Mouse (Mus musculus): Measurements from ENCODE around the gene Tomm70a. TPM values are rescaled to one million over a fixed set of nuclear protein-coding genes. Genes with fewer than 3 reads are reported as not detected.
"Not testable (repeated sequence)": the region's sequence is repeated elsewhere in the genome, so short reads cannot be mapped to it uniquely, and the experiment has no call there.

Tomm70a gene
- polyA plus RNA-seq, 1 experiment from 2014 or later: 30.7 TPM

- 86% methylated on average over 6 of the region's 6 CpGs for WGBS (ENCODE audit: insufficient replicate concordance)
- no peaks in the 10 kb centered on the region for H3K9me3 ChIP-seq (replicated peaks)
- no peak for DNase-seq
- peaks cover 9% of the 10 kb centered on the region for H3K4me1 ChIP-seq (replicated peaks)
- no peak for ATAC-seq (ENCODE audit: low read depth)
- H3K27ac ChIP-seq: no peak overlapping the region
- no peak overlapping the region for H3K9ac ChIP-seq
- H3K27me3 ChIP-seq: no peaks in the 10 kb centered on the region
- peaks cover 15% of the 10 kb centered on the region; the same call in 1 of the 2 replicates for H3K36me3 ChIP-seq
- no peak overlapping the region for H3K4me2 ChIP-seq
- no peak overlapping the region for H3K4me3 ChIP-seq (replicated peaks)
Observed at GRCm38 (mm10) chr16:57171570-57171969, 50.1 kb downstream of the Tomm70a start.

- not testable (repeated sequence) for H3K4me1 ChIP-seq (replicated peaks); DNase-seq; H3K9me3 ChIP-seq (replicated peaks); H3K4me3 ChIP-seq (replicated peaks); ATAC-seq (ENCODE audit: low read depth); H3K27me3 ChIP-seq; H3K27ac ChIP-seq; H3K9ac ChIP-seq; H3K4me2 ChIP-seq
- H3K36me3 ChIP-seq: peaks cover 19% of the 10 kb centered on the region
Observed at GRCm38 (mm10) chr16:57174480-57174879, 53.0 kb downstream of the Tomm70a start.

GRCm38 (mm10) chr16:57175751-57176150, 54.2 kb downstream of the Tomm70a start:
- no peak overlapping the region for H3K9ac ChIP-seq
- H3K36me3 ChIP-seq: peaks cover 25% of the 10 kb centered on the region
- no peak overlapping the region for H3K27ac ChIP-seq
- H3K4me1 ChIP-seq (replicated peaks): no peaks in the 10 kb centered on the region
- DNase-seq (no peak), ATAC-seq (ENCODE audit: low read depth) (no peak)
- no peaks in the 10 kb centered on the region for H3K9me3 ChIP-seq (replicated peaks)
- no peaks in the 10 kb centered on the region for H3K27me3 ChIP-seq
- 70% methylated on average over 2 of the region's 2 CpGs for WGBS (ENCODE audit: insufficient replicate concordance)
- H3K4me3 ChIP-seq (replicated peaks): no peak overlapping the region
- H3K4me2 ChIP-seq: no peak overlapping the region

- ATAC-seq (ENCODE audit: low read depth) (no peak), DNase-seq (no peak)
- no peak overlapping the region for H3K27ac ChIP-seq
- no peaks in the 10 kb centered on the region for H3K27me3 ChIP-seq
- no peaks in the 10 kb centered on the region for H3K9me3 ChIP-seq (replicated peaks)
- H3K4me3 ChIP-seq (replicated peaks): no peak overlapping the region
- WGBS (ENCODE audit: insufficient replicate concordance): 67% methylated on average over 7 of the region's 7 CpGs
- H3K36me3 ChIP-seq: peaks cover 24% of the 10 kb centered on the region
- no peaks in the 10 kb centered on the region for H3K4me1 ChIP-seq (replicated peaks)
- H3K4me2 ChIP-seq: no peak overlapping the region
- no peak overlapping the region for H3K9ac ChIP-seq
Observed at GRCm38 (mm10) chr16:57176276-57176675, 54.8 kb downstream of the Tomm70a start.

GRCm38 (mm10) chr16:57177254-57177653, 55.8 kb downstream of the Tomm70a start:
- Histone ChIP-seq H3K36me3 (peaks cover 25% of the 10 kb centered on the region), H3K4me3 (replicated peaks) (no peak overlapping the region), H3K27me3 (no peaks in the 10 kb centered on the region), H3K27ac (no peak overlapping the region), H3K4me2 (no peak overlapping the region), H3K9ac (no peak overlapping the region), H3K9me3 (replicated peaks) (no peaks in the 10 kb centered on the region), H3K4me1 (replicated peaks) (peaks cover 6% of the 10 kb centered on the region)
- ATAC-seq (ENCODE audit: low read depth) (no peak), DNase-seq (no peak)
- WGBS (ENCODE audit: insufficient replicate concordance): 55% methylated on average over 2 of the region's 2 CpGs

GRCm38 (mm10) chr16:57177664-57178063, 56.2 kb downstream of the Tomm70a start:
- 55% methylated on average over 10 of the region's 10 CpGs for WGBS (ENCODE audit: insufficient replicate concordance)
- H3K27ac ChIP-seq: no peak overlapping the region
- ATAC-seq (ENCODE audit: low read depth): no peak
- peaks cover 30% of the 10 kb centered on the region for H3K36me3 ChIP-seq
- no peaks in the 10 kb centered on the region for H3K27me3 ChIP-seq
- no peak overlapping the region for H3K4me3 ChIP-seq (replicated peaks)
- no peak overlapping the region for H3K9ac ChIP-seq
- H3K4me2 ChIP-seq: no peak overlapping the region
- peaks cover 10% of the 10 kb centered on the region for H3K4me1 ChIP-seq (replicated peaks)
- no peaks in the 10 kb centered on the region for H3K9me3 ChIP-seq (replicated peaks)
- no peak for DNase-seq

- WGBS (ENCODE audit: insufficient replicate concordance): 75% methylated on average over 11 of the region's 11 CpGs
- peaks cover 10% of the 10 kb centered on the region for H3K4me1 ChIP-seq (replicated peaks)
- H3K9ac ChIP-seq: no peak overlapping the region
- H3K27ac ChIP-seq: no peak overlapping the region
- DNase-seq (no peak), ATAC-seq (ENCODE audit: low read depth) (no peak)
- H3K4me2 ChIP-seq: no peak overlapping the region
- H3K27me3 ChIP-seq: no peaks in the 10 kb centered on the region
- H3K36me3 ChIP-seq: peaks cover 47% of the 10 kb centered on the region
- no peaks in the 10 kb centered on the region for H3K9me3 ChIP-seq (replicated peaks)
- no peak overlapping the region for H3K4me3 ChIP-seq (replicated peaks)
Observed at GRCm38 (mm10) chr16:57181180-57181579, 59.7 kb downstream of the Tomm70a start.

GRCm38 (mm10) chr16:57182037-57182436, 60.5 kb downstream of the Tomm70a start:
- Histone ChIP-seq H3K9me3 (replicated peaks) (no peaks in the 10 kb centered on the region), H3K27ac (no peak overlapping the region), H3K9ac (no peak overlapping the region), H3K4me3 (replicated peaks) (no peak overlapping the region), H3K4me1 (replicated peaks) (peaks cover 13% of the 10 kb centered on the region), H3K27me3 (no peaks in the 10 kb centered on the region), H3K4me2 (no peak overlapping the region), H3K36me3 (peaks cover 42% of the 10 kb centered on the region)
- DNase-seq (no peak), ATAC-seq (ENCODE audit: low read depth) (peak; percentile 72)
- WGBS (ENCODE audit: insufficient replicate concordance): 65% methylated on average over 5 of the region's 5 CpGs

- WGBS (ENCODE audit: insufficient replicate concordance): 89% methylated on average over 4 of the region's 4 CpGs
- Histone ChIP-seq H3K27ac (no peak overlapping the region), H3K4me3 (replicated peaks) (no peak overlapping the region), H3K4me2 (no peak overlapping the region), H3K9me3 (replicated peaks) (no peaks in the 10 kb centered on the region), H3K27me3 (no peaks in the 10 kb centered on the region), H3K4me1 (replicated peaks) (peaks cover 20% of the 10 kb centered on the region), H3K36me3 (peaks cover 40% of the 10 kb centered on the region), H3K9ac (no peak overlapping the region)
- no peak for DNase-seq
- no peak for ATAC-seq (ENCODE audit: low read depth)
Observed at GRCm38 (mm10) chr16:57186618-57187017, 65.1 kb downstream of the Tomm70a start.

- DNase-seq: no peak
- Histone ChIP-seq H3K4me1 (replicated peaks) (peaks cover 10% of the 10 kb centered on the region; the same call in 1 of the 2 replicates), H3K9me3 (replicated peaks) (no peaks in the 10 kb centered on the region), H3K4me2 (no peak overlapping the region), H3K4me3 (replicated peaks) (no peak overlapping the region), H3K36me3 (peaks cover 24% of the 10 kb centered on the region), H3K9ac (no peak overlapping the region), H3K27ac (no peak overlapping the region), H3K27me3 (no peaks in the 10 kb centered on the region)
- WGBS (ENCODE audit: insufficient replicate concordance): 35% methylated on average over 2 of the region's 2 CpGs
- no peak for ATAC-seq (ENCODE audit: low read depth)
Observed at GRCm38 (mm10) chr16:57189493-57189892, 68.0 kb downstream of the Tomm70a start.

- DNase-seq: no peak
- Histone ChIP-seq H3K4me3 (replicated peaks) (no peak overlapping the region), H3K27ac (no peak overlapping the region), H3K9ac (no peak overlapping the region), H3K36me3 (peaks cover 24% of the 10 kb centered on the region), H3K9me3 (replicated peaks) (no peaks in the 10 kb centered on the region), H3K4me2 (no peak overlapping the region), H3K4me1 (replicated peaks) (peaks cover 10% of the 10 kb centered on the region; the same call in 1 of the 2 replicates), H3K27me3 (no peaks in the 10 kb centered on the region)
- WGBS (ENCODE audit: insufficient replicate concordance): 76% methylated on average over 8 of the region's 8 CpGs
- ATAC-seq (ENCODE audit: low read depth): no peak
Observed at GRCm38 (mm10) chr16:57190390-57190789, 68.9 kb downstream of the Tomm70a start.

GRCm38 (mm10) chr16:57191214-57191613, 69.7 kb downstream of the Tomm70a start:
- no peaks in the 10 kb centered on the region for H3K27me3 ChIP-seq
- H3K27ac ChIP-seq: no peak overlapping the region
- peaks cover 18% of the 10 kb centered on the region for H3K36me3 ChIP-seq
- ATAC-seq (ENCODE audit: low read depth): no peak
- WGBS (ENCODE audit: insufficient replicate concordance): 85% methylated on average over 14 of the region's 14 CpGs
- H3K4me2 ChIP-seq: no peak overlapping the region
- H3K9me3 ChIP-seq (replicated peaks): no peaks in the 10 kb centered on the region
- no peak overlapping the region for H3K4me3 ChIP-seq (replicated peaks)
- peaks cover 10% of the 10 kb centered on the region; the same call in 1 of the 2 replicates for H3K4me1 ChIP-seq (replicated peaks)
- no peak overlapping the region for H3K9ac ChIP-seq
- DNase-seq: no peak

Measured in liver, embryonic 13.5 days (tissue).